Comparison of ENCODE assay signal across 19 mouse cellular contexts in genomic region chr5:148706323-148707120, GRCm38 (mm10).
DNase-seq lines count a peak whose midpoint lies in the region; ATAC-seq lines count a peak whose summit lies in the region.
"Had no signal": no experiment of that assay in that cellular context is flagged by ENCODE, and none has a peak within 500 bp of the region (broad histone marks: within the 10 kb centered on the region; RNA-seq: fewer than 3 reads in every experiment).

No protein-coding gene starts in this region.

- no peak overlapping the region for H3K4me2 ChIP-seq in neural tube, embryonic 15.5 days
- H3K4me2 ChIP-seq: hindbrain, embryonic 14.5 days; intestine, embryonic 15.5 days; liver, embryonic 12.5 days had no signal

- ATAC-seq in neural tube, embryonic 15.5 days (ENCODE audit: low FRiP score), result no peak
- ATAC-seq in megakaryocyte, adult 5-6 weeks (ENCODE audit: poor library complexity, severe bottlenecking), result no peak
- ATAC-seq: activated CD4-positive, CD25-positive, alpha-beta regulatory T cell, adult 4 months; forebrain, embryonic 16.5 days; intestine, embryonic 15.5 days; liver, embryonic 12.5 days; Patski had no signal

- H3K27ac ChIP-seq in neural tube, embryonic 15.5 days (replicated peaks), result no peak overlapping the region
- H3K27ac ChIP-seq in limb, embryonic 10.5 days, result no peak overlapping the region
- H3K27ac ChIP-seq: hindbrain, embryonic 14.5 days; intestine, embryonic 15.5 days; liver, embryonic 12.5 days had no signal

- no peaks in the 10 kb centered on the region for H3K9me3 ChIP-seq in neural tube, embryonic 15.5 days (replicated peaks)
- H3K9me3 ChIP-seq in limb, embryonic 10.5 days (replicated peaks), result no peaks in the 10 kb centered on the region
- H3K9me3 ChIP-seq: intestine, embryonic 15.5 days; liver, embryonic 12.5 days had no signal

- DNase-seq in heart, adult 11 months, result peak; percentile 78
- no peak for DNase-seq in heart, postnatal 4 days
- peak; percentile 32 for DNase-seq in urinary bladder, postnatal 14 days (ENCODE audit: low spot score)
- DNase-seq in urinary bladder, postnatal 4 days (ENCODE audit: low spot score in 2 of 2), result no peak
- DNase-seq in lung, postnatal 36 days, result peak; percentile 66
- no peak for DNase-seq in limb, embryonic 10.5 days (ENCODE audit: low spot score)
- DNase-seq: adrenal gland, postnatal 14 days; B cell, adult 2 months; cerebellum, adult 11-12 months; cerebellum, postnatal 36 days; thymus, adult 2 months had no signal

- H3K4me1 ChIP-seq in neural tube, embryonic 15.5 days, result peaks cover 20% of the 10 kb centered on the region
- peaks cover 34% of the 10 kb centered on the region for H3K4me1 ChIP-seq in limb, embryonic 10.5 days

- H3K9ac ChIP-seq in neural tube, embryonic 15.5 days (replicated peaks), result no peak overlapping the region
- H3K9ac ChIP-seq: hindbrain, embryonic 14.5 days; intestine, embryonic 15.5 days; liver, embryonic 12.5 days had no signal

- no peak overlapping the region for H3K4me3 ChIP-seq in neural tube, embryonic 15.5 days (replicated peaks)
- no peak overlapping the region for H3K4me3 ChIP-seq in limb, embryonic 10.5 days
- H3K4me3 ChIP-seq: intestine, embryonic 15.5 days; liver, embryonic 12.5 days had no signal

- H3K36me3 ChIP-seq in neural tube, embryonic 15.5 days, result no peaks in the 10 kb centered on the region
- no peaks in the 10 kb centered on the region for H3K36me3 ChIP-seq in limb, embryonic 10.5 days
- H3K36me3 ChIP-seq: intestine, embryonic 15.5 days; liver, embryonic 12.5 days had no signal

- 88% methylated on average over 16 of the region's 16 CpGs for WGBS in neural tube, embryonic 15.5 days
- 86% methylated on average over 16 of the region's 16 CpGs for WGBS in limb, embryonic 10.5 days

- H3K27me3 ChIP-seq in neural tube, embryonic 15.5 days (replicated peaks), result no peaks in the 10 kb centered on the region
- 0 out of 2 replicates have a peak, but pooled peaks cover 7% of the 10 kb centered on the region for H3K27me3 ChIP-seq in limb, embryonic 10.5 days (ENCODE audit: low read depth, poor library complexity, severe bottlenecking)
- H3K27me3 ChIP-seq: intestine, embryonic 15.5 days; Patski had no signal

Comparison
In these comparisons a context has a peak if more than half of its experiments do, and no peak if none do; other contexts are left out.
1. DNase-seq: peak in heart, adult 11 months (single experiment), urinary bladder, postnatal 14 days (single experiment) and lung, postnatal 36 days (single experiment); none in heart, postnatal 4 days (single experiment), urinary bladder, postnatal 4 days (0 of 2) and limb, embryonic 10.5 days (single experiment).